ENCODE assay signal across 8 mouse cellular contexts in the genomic region with DNA sequence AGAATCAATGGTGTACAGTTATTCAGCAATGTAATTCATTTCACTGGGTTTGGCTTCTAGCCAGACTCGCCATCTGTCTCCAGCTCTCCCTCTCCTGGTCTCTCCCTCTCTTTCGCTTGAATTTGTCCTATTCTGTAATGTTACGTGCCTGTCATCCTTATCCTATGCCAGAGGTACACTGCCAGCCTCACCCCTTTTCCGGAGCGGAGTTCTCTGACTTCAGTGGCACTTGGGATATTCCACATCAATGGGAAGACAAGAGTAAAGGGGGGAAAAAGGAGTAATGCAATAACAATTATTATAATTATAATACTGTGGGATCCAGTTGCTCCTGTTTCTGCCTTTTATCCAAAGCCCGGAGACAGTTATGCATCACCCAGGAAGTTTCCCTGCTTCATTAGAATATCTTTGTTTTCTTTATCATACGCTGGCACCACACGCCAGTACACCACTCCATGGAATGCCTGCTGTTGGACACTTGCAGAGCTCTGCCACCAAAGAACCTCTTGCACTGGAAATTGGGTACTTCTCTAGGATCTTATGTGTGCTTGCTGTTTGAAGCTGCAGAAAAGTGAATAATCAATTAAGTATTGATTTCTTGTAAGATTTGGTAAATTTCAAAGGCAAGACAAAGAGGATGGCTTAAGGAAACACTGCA.
DNase-seq lines count a peak whose midpoint lies in the region; ATAC-seq and TF ChIP-seq lines count a peak whose summit lies in the region.

No protein-coding gene starts in this region.

- WGBS in intestine, embryonic 14.5 days, result 69% methylated on average over 8 of the region's 8 CpGs
- 69% methylated on average over 8 of the region's 8 CpGs for WGBS in intestine, postnatal 0 days
- 14% methylated on average over 8 of the region's 8 CpGs for WGBS in forebrain, embryonic 13.5 days

- no peak overlapping the region for H3K4me2 ChIP-seq in intestine, embryonic 14.5 days (ENCODE audit: low read length)
- no peak overlapping the region for H3K4me2 ChIP-seq in intestine, postnatal 0 days (replicated peaks; ENCODE audit: low read depth)
- H3K4me2 ChIP-seq in forebrain, embryonic 13.5 days, result peak overlapping the region; percentile 56

- no peak overlapping the region for H3K9ac ChIP-seq in intestine, embryonic 14.5 days (ENCODE audit: low read length)
- no peak overlapping the region for H3K9ac ChIP-seq in intestine, postnatal 0 days (ENCODE audit: low read depth, low read length)
- peak overlapping the region; percentile 17 for H3K9ac ChIP-seq in forebrain, embryonic 13.5 days

- ATAC-seq in intestine, embryonic 14.5 days (replicated peaks; ENCODE audit: low FRiP score, low TSS enrichment, low read depth), result no peak
- ATAC-seq in intestine, postnatal 0 days, result no peak
- ATAC-seq in forebrain, embryonic 13.5 days, result peak; percentile 89

- no peak overlapping the region for H3K4me3 ChIP-seq in intestine, embryonic 14.5 days (ENCODE audit: low read depth, low read length)
- no peak overlapping the region for H3K4me3 ChIP-seq in intestine, postnatal 0 days (ENCODE audit: low read depth, low read length)
- H3K4me3 ChIP-seq in forebrain, embryonic 13.5 days, result peak overlapping the region; percentile 31

- TF ChIP-seq CTCF in intestine, postnatal 0 days (IDR thresholded peaks at IDR 0.05; ENCODE audit: low read depth), result no peak

- no peaks in the 10 kb centered on the region for H3K9me3 ChIP-seq in intestine, embryonic 14.5 days (ENCODE audit: control insufficient read depth, low read length)
- H3K9me3 ChIP-seq in intestine, postnatal 0 days (ENCODE audit: control insufficient read depth), result no peaks in the 10 kb centered on the region
- no peaks in the 10 kb centered on the region for H3K9me3 ChIP-seq in forebrain, embryonic 13.5 days (replicated peaks)

- no peaks in the 10 kb centered on the region for H3K27me3 ChIP-seq in intestine, embryonic 14.5 days (replicated peaks; ENCODE audit: control insufficient read depth, insufficient read depth, low read length)
- H3K27me3 ChIP-seq in intestine, postnatal 0 days (replicated peaks; ENCODE audit: control insufficient read depth, insufficient read depth, low read length), result no peaks in the 10 kb centered on the region
- no peaks in the 10 kb centered on the region for H3K27me3 ChIP-seq in forebrain, embryonic 13.5 days

- H3K27ac ChIP-seq in intestine, embryonic 14.5 days (ENCODE audit: low read depth), result no peak overlapping the region
- no peak overlapping the region for H3K27ac ChIP-seq in intestine, postnatal 0 days (ENCODE audit: low read depth, low read length)
- peak overlapping the region; percentile 85 for H3K27ac ChIP-seq in forebrain, embryonic 13.5 days

- peak; percentile 54 for DNase-seq in intestine, embryonic 14.5 days (ENCODE audit: low spot score)
- peak; percentile 71 to 83 for DNase-seq in layer of hippocampus, postnatal 14 days (ENCODE audit: low spot score in 2 of 2)
- DNase-seq in retina, embryonic 14.5 days (ENCODE audit: low spot score), result peak; percentile 26
- DNase-seq in adrenal gland, postnatal 10 days, result no peak
- no peak for DNase-seq in adrenal gland, postnatal 36 days
- no peak for DNase-seq in lung, postnatal 25 days (ENCODE audit: low spot score)

- H3K4me1 ChIP-seq in intestine, embryonic 14.5 days (replicated peaks; ENCODE audit: control insufficient read depth, insufficient read depth, low read length), result no peaks in the 10 kb centered on the region; the same call in 1 of the 2 replicates
- H3K4me1 ChIP-seq in intestine, postnatal 0 days (replicated peaks; ENCODE audit: control insufficient read depth, insufficient read depth, low read length), result no peaks in the 10 kb centered on the region
- H3K4me1 ChIP-seq in forebrain, embryonic 13.5 days, result peaks cover 35% of the 10 kb centered on the region

- H3K36me3 ChIP-seq in intestine, embryonic 14.5 days (ENCODE audit: control insufficient read depth, insufficient read depth, low read length), result no peaks in the 10 kb centered on the region
- H3K36me3 ChIP-seq in intestine, postnatal 0 days (ENCODE audit: control insufficient read depth, insufficient read depth), result no peaks in the 10 kb centered on the region
- H3K36me3 ChIP-seq in forebrain, embryonic 13.5 days (ENCODE audit: poor library complexity, severe bottlenecking), result no peaks in the 10 kb centered on the region

Comparison
In these comparisons a context has a peak if more than half of its experiments do, and no peak if none do; other contexts are left out.
1. DNase-seq: peak in intestine, embryonic 14.5 days (single experiment), layer of hippocampus, postnatal 14 days (2 of 2) and retina, embryonic 14.5 days (single experiment); none in adrenal gland, postnatal 10 days (single experiment), adrenal gland, postnatal 36 days (0 of 2) and lung, postnatal 25 days (single experiment).